Mouse (Mus musculus) kidney, adult 11 months (tissue): ENCODE results near the gene 4930435E12Rik.

Experiments
- DNase-seq: peaks from one replicate; pipeline ENCODE4 v3.0.0; 2022

4930435E12Rik gene

DNA sequence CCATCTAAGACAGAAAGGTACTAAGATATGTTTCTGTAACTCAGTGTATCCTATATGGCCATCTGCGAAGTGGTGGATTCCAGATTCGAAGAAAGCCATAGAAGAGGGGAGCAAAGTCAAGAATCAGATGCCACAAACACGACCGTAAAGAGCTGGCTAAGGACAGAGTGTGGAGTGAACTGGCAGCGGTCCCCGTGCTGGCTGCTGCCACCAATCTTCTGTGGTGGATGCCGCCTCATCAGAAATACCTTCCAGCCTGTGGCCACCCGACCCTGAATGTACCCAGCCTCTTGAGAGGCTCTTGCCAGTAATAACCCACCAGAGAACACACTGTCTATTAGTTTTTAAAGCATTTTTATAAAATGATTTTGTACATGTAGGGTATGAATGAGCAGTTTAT, 60.2 kb downstream of the 4930435E12Rik start:
- DNase-seq = no peak

DNA sequence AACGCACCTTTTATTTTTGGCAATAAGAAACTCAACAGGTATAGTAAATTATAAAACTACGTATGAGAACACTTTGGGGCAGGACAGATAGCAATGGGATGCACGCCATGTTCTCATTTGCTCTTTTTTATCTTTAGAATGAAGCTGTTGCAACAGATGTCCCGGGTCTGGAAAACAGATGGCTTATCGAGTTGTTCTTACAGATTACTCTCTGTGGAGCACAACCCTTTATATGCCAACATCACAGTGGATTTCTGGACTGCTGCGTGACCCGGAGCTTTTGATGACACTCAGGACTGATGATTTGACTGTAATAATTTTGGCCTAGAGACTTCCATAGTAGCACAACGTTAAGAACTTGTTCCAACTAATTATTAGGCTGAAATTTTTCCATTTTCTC, 60.8 kb downstream of the 4930435E12Rik start:
- no peak for DNase-seq

DNA sequence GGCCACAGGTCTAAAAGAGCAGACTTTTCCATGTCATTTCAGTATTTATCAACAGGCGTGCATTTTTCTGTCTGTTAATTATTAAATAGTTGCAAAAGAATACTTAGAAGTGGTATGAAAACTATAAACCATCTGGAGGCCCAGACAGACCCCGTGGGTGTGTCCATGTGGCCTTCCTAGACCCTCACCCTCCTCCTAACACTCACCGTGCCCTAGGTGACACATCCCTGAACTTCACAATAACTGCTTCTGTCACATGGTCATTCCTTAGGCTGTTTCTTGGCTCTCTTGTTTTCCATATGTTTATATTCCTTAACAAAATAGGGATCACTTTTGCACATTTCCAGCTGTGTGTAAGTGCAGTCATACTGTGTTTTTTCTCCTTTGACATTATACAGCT, 61.9 kb downstream of the 4930435E12Rik start:
- DNase-seq = no peak

DNA sequence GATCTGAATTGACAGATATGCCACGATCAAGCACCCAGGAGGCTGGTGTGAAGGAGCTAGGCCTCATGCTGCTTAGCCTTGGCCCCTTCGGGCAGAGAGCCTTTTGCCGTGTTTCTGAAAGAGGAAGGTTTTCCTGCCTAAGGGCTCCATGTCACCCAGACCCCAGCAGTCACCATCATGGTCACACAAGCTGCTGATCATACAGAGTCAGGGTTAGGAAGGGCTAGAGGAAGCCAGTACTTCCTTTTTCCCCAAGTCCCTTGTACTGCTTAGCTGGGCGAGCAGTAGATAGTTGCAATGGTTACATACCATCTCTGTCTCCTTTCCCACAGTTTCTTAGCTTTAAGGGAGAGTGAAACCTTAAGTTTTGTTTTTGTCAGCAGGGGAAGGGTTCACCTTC, 65.0 kb downstream of the 4930435E12Rik start:
- DNase-seq = no peak

DNA sequence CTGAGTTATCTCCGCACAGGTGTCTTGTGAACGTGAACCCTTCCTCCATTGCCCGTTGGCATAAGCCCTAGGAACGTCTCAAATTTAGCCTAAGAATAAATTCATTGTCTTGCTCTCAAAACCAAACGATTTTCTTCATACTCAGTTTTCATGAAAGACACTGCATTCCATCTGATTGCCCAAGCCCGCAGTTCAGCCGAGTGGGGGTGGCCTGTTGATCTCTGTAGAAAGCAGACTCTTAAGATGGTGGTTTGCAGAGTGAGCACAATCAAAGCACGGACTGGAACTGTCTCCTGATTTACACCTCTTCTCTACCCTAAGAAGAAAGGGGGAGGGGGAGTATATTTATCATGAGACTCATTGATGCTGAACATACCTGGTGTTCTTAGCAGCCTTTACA, 66.1 kb downstream of the 4930435E12Rik start:
- DNase-seq = no peak
